Mouse (Mus musculus) neutrophil, adult 5-6 weeks (primary cell): ENCODE measurements around the gene Gm21958. TPM values are rescaled to one million over a fixed set of nuclear protein-coding genes. Genes with fewer than 3 reads are reported as not detected.
"Not testable (repeated sequence)": the region's sequence is repeated elsewhere in the genome, so short reads cannot be mapped to it uniquely, and the experiment has no call there.

Source experiments
- ATAC-seq: fragments of 151-379, 151-347 bp; 2 replicates; pipeline ENCODE4 v1.8.0; 2017; ENCODE audit warnings: mild to moderate bottlenecking, moderate TSS enrichment; ENCODE audit not compliant: insufficient number of reproducible peaks, poor library complexity, low FRiP score, severe bottlenecking; ENCODE audit errors: extremely low read depth
- total RNA-seq: library from RNA; stranded (forward); fragments of 200-1000 nt; gene quantifications from 2 replicates; pipeline ENCODE4 v1.2.3, GENCODE M21; 2017

Gene Gm21958
- total RNA-seq, 1 experiment from 2014 or later, result not detected

- no peak for ATAC-seq
Observed at GRCm38 (mm10) chr3:54727588-54727987, 13.4 kb upstream of the Gm21958 start.

- ATAC-seq, result no peak
Observed at GRCm38 (mm10) chr3:54725344-54725743, 11.2 kb upstream of the Gm21958 start.

GRCm38 (mm10) chr3:54723741-54724500, 9.8 kb upstream of the Gm21958 start:
- peak; percentile 96 for ATAC-seq

GRCm38 (mm10) chr3:54718947-54719346, 4.8 kb upstream of the Gm21958 start:
- peak; percentile 87 for ATAC-seq

- ATAC-seq, result no peak
Observed at GRCm38 (mm10) chr3:54717348-54717747, 3.2 kb upstream of the Gm21958 start.

GRCm38 (mm10) chr3:54715461-54715860, 1.3 kb upstream of the Gm21958 start:
- no peak for ATAC-seq

- peak; percentile 88 for ATAC-seq
Observed at GRCm38 (mm10) chr3:54708972-54709371, 5.2 kb downstream of the Gm21958 start.

GRCm38 (mm10) chr3:54704106-54704505, 10.0 kb downstream of the Gm21958 start:
- not testable (repeated sequence) for ATAC-seq

GRCm38 (mm10) chr3:54699759-54700301, 14.3 kb downstream of the Gm21958 start:
- ATAC-seq, result no peak

GRCm38 (mm10) chr3:54693056-54693415, 21.1 kb downstream of the Gm21958 start:
- ATAC-seq, result no peak

- peak; percentile 99 for ATAC-seq
Observed at GRCm38 (mm10) chr3:54692202-54693055, 21.7 kb downstream of the Gm21958 start, which contains the start of gene Supt20. Supt20 (plus strand) TSS chr3:54692807.

GRCm38 (mm10) chr3:54689091-54689490, 25.1 kb downstream of the Gm21958 start:
- no peak for ATAC-seq

GRCm38 (mm10) chr3:54687245-54687644, 26.9 kb downstream of the Gm21958 start:
- no peak for ATAC-seq

GRCm38 (mm10) chr3:54685202-54685601, 29.0 kb downstream of the Gm21958 start:
- no peak for ATAC-seq

GRCm38 (mm10) chr3:54681310-54682204, 32.6 kb downstream of the Gm21958 start:
- ATAC-seq, result no peak; the same call in 1 of the 2 replicates

GRCm38 (mm10) chr3:54676818-54677217, 37.3 kb downstream of the Gm21958 start:
- ATAC-seq, result no peak

GRCm38 (mm10) chr3:54672557-54673529, 41.3 kb downstream of the Gm21958 start:
- ATAC-seq, result no peak

GRCm38 (mm10) chr3:54672111-54672510, 42.0 kb downstream of the Gm21958 start:
- no peak for ATAC-seq
